Comparison of ENCODE assay signal across 18 mouse cellular contexts in genomic region chr7:130190329-130190975, GRCm38 (mm10).
DNase-seq lines count a peak whose midpoint lies in the region; ATAC-seq and TF ChIP-seq lines count a peak whose summit lies in the region.
"Had no signal": no experiment of that assay in that cellular context is flagged by ENCODE, and none has a peak within 500 bp of the region (broad histone marks: within the 10 kb centered on the region; RNA-seq: fewer than 3 reads in every experiment).

No protein-coding gene starts in this region.

- peaks cover 81% of the 10 kb centered on the region for H3K36me3 ChIP-seq in lung, embryonic 14.5 days (ENCODE audit: insufficient read depth)
- peaks cover 8% of the 10 kb centered on the region for H3K36me3 ChIP-seq in intestine, embryonic 16.5 days (ENCODE audit: control insufficient read depth, insufficient read depth, low read length)
- H3K36me3 ChIP-seq in neural tube, embryonic 13.5 days, result peaks cover 7% of the 10 kb centered on the region
- H3K36me3 ChIP-seq in midbrain, embryonic 10.5 days, result peaks cover 98% of the 10 kb centered on the region

- ATAC-seq in lung, embryonic 14.5 days (ENCODE audit: insufficient read depth), result peak; percentile 38; the same call in 1 of the 2 replicates
- 0 out of 2 replicates have a peak, but pooled peaks have one; percentile 14 for ATAC-seq in intestine, embryonic 16.5 days
- ATAC-seq in neural tube, embryonic 13.5 days (ENCODE audit: low read depth), result no peak; the same call in 1 of the 2 replicates
- ATAC-seq: midbrain, embryonic 16.5 days had no signal

- no peak overlapping the region; the same call in 1 of the 2 replicates for H3K9ac ChIP-seq in lung, embryonic 14.5 days
- H3K9ac ChIP-seq in intestine, embryonic 16.5 days (ENCODE audit: low read depth, low read length), result no peak overlapping the region
- no peak overlapping the region for H3K9ac ChIP-seq in neural tube, embryonic 13.5 days
- H3K9ac ChIP-seq: hindbrain, embryonic 12.5 days had no signal

- H3K4me1 ChIP-seq in lung, embryonic 14.5 days (ENCODE audit: insufficient read depth), result no peaks in the 10 kb centered on the region
- H3K4me1 ChIP-seq in intestine, embryonic 16.5 days (ENCODE audit: control insufficient read depth, insufficient read depth, low read length), result peaks cover 13% of the 10 kb centered on the region
- peaks cover 21% of the 10 kb centered on the region for H3K4me1 ChIP-seq in neural tube, embryonic 13.5 days (replicated peaks)
- H3K4me1 ChIP-seq in midbrain, embryonic 10.5 days, result 0 out of 2 replicates have a peak, but pooled peaks cover 3% of the 10 kb centered on the region
- H3K4me1 ChIP-seq: hindbrain, embryonic 12.5 days had no signal

- no peak for TF ChIP-seq CTCF in lung, embryonic 14.5 days (IDR thresholded peaks at IDR 0.05; ENCODE audit: low read depth)

- 38% methylated on average over 15 of the region's 15 CpGs for WGBS in lung, embryonic 14.5 days
- WGBS in intestine, embryonic 16.5 days, result 44% methylated on average over 15 of the region's 15 CpGs
- WGBS in neural tube, embryonic 13.5 days, result 23% methylated on average over 15 of the region's 15 CpGs
- WGBS in midbrain, embryonic 10.5 days, result 78% methylated on average over 15 of the region's 15 CpGs

- no peaks in the 10 kb centered on the region for H3K27me3 ChIP-seq in lung, embryonic 14.5 days (ENCODE audit: insufficient read depth, low read length)
- no peaks in the 10 kb centered on the region for H3K27me3 ChIP-seq in intestine, embryonic 16.5 days (replicated peaks; ENCODE audit: control insufficient read depth, insufficient read depth, low read length)
- H3K27me3 ChIP-seq in neural tube, embryonic 13.5 days, result 0 out of 2 replicates have a peak, but pooled peaks cover 4% of the 10 kb centered on the region
- no peaks in the 10 kb centered on the region for H3K27me3 ChIP-seq in midbrain, embryonic 10.5 days (ENCODE audit: low read depth, poor library complexity, severe bottlenecking)
- H3K27me3 ChIP-seq: hindbrain, embryonic 12.5 days had no signal

- peak overlapping the region; percentile 27; the same call in 1 of the 2 replicates for H3K27ac ChIP-seq in lung, embryonic 14.5 days (ENCODE audit: low read depth)
- no peak overlapping the region for H3K27ac ChIP-seq in intestine, embryonic 16.5 days (ENCODE audit: low read length)
- H3K27ac ChIP-seq in neural tube, embryonic 13.5 days (replicated peaks), result no peak overlapping the region
- no peak overlapping the region for H3K27ac ChIP-seq in midbrain, embryonic 10.5 days (replicated peaks)
- H3K27ac ChIP-seq: heart, adult 2 months; hindbrain, embryonic 12.5 days had no signal

- no peaks in the 10 kb centered on the region for H3K9me3 ChIP-seq in lung, embryonic 14.5 days (ENCODE audit: low read depth, low read length)
- H3K9me3 ChIP-seq in intestine, embryonic 16.5 days (ENCODE audit: control insufficient read depth, low read length), result no peaks in the 10 kb centered on the region
- H3K9me3 ChIP-seq in neural tube, embryonic 13.5 days, result no peaks in the 10 kb centered on the region
- no peaks in the 10 kb centered on the region for H3K9me3 ChIP-seq in midbrain, embryonic 10.5 days (replicated peaks)
- H3K9me3 ChIP-seq: hindbrain, embryonic 12.5 days had no signal

- H3K4me3 ChIP-seq in lung, embryonic 14.5 days (ENCODE audit: low read depth, low read length), result no peak overlapping the region
- no peak overlapping the region for H3K4me3 ChIP-seq in intestine, embryonic 16.5 days (ENCODE audit: low read length)
- no peak overlapping the region for H3K4me3 ChIP-seq in neural tube, embryonic 13.5 days
- H3K4me3 ChIP-seq in midbrain, embryonic 10.5 days, result no peak overlapping the region
- H3K4me3 ChIP-seq: heart, adult 2 months; hindbrain, embryonic 12.5 days had no signal

- no peak overlapping the region for H3K4me2 ChIP-seq in lung, embryonic 14.5 days
- H3K4me2 ChIP-seq in intestine, embryonic 16.5 days (ENCODE audit: low read depth, low read length), result no peak overlapping the region
- H3K4me2 ChIP-seq in neural tube, embryonic 13.5 days, result peak overlapping the region; percentile 18; the same call in 1 of the 2 replicates
- H3K4me2 ChIP-seq: hindbrain, embryonic 12.5 days had no signal

- peak; percentile 29 for DNase-seq in adrenal gland, postnatal 14 days
- no peak for DNase-seq in adrenal gland, adult 8-10 months
- DNase-seq in lung, embryonic 14.5 days, result peak; percentile 60
- no peak for DNase-seq in lung, postnatal 4 days
- DNase-seq in midbrain, embryonic 10.5 days (ENCODE audit: low spot score), result no peak
- no peak for DNase-seq in retina, postnatal 1 day
- DNase-seq: cerebellum, adult 11-12 months; cerebellum, postnatal 25 days; gastrocnemius, postnatal 10 days; heart, adult 2 months; kidney, adult 2 months; lung, adult 2 months; right cerebral cortex, postnatal 14 days; thymus, postnatal 25 days had no signal

Comparison
In these comparisons a context has a peak if more than half of its experiments do, and no peak if none do; other contexts are left out.
1. DNase-seq: peak in adrenal gland, postnatal 14 days (single experiment) and lung, embryonic 14.5 days (single experiment); none in adrenal gland, adult 8-10 months (single experiment), lung, postnatal 4 days (0 of 2), midbrain, embryonic 10.5 days (single experiment) and retina, postnatal 1 day (single experiment).